Mouse (Mus musculus) small intestine, adult 10 weeks (tissue): ENCODE results near the gene Vmn1r87. TPM values are rescaled to one million over a fixed set of nuclear protein-coding genes. Genes with fewer than 3 reads are reported as not detected.

Source experiments
- polyA plus RNA-seq: library from polyadenylated mRNA; stranded (reverse); fragments of 350-450 nt; fragmentation: Illumina TruSeq; extraction: RNeasy Lipid Tissue Mini Kit (QIAGEN cat#74804); gene quantifications from one replicate; pipeline ENCODE4 v1.2.3, GENCODE M21; 2014; ENCODE audit warnings: low replicate concordance

Gene Vmn1r87
- not detected for polyA plus RNA-seq

DNA sequence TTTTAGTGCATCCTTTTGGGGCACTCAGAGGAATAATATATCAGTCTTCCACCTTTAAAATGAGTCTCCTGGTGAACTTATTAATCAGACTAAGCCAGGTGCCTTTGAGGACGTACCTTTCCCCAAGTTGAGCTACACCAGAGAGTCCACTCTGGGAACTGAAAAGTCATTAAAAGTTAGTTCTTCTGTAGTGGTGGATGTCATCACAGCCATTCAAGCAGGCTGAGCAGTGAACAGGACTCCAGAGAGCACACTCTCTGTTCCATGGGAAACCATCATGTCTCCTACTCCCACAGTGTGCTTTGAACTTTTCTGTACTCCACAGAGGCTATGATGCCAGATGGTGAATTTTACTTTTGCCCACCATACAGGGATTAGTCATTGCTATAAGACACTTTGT is at the start of gene Vmn1r87:
TSS of gene Vmn1r87 (minus strand) at position 101 of the 400 bp plus-strand sequence.

DNA sequence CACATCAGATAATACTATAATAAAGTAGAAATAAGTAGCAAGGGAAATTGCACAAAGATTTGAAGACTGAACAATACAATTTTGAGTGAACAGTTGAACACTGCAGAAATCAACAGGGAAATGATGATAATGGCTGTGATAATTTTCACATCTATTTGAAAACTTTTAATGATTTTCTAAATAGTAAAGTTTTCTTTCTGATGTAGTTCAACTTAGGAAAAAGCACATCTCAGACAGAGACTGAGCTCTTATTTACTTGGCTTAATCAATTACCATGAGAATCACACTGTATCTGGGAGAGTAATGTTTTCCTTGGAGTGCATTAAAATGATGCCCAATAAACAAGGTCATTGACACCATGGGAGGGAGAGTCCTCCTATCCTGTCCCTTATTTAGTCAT is 19.3 kb upstream of the Vmn1r87 start, which contains the start of gene Vmn1r88:
TSS of gene Vmn1r88 (plus strand) at position 301 of the 400 bp plus-strand sequence.

DNA sequence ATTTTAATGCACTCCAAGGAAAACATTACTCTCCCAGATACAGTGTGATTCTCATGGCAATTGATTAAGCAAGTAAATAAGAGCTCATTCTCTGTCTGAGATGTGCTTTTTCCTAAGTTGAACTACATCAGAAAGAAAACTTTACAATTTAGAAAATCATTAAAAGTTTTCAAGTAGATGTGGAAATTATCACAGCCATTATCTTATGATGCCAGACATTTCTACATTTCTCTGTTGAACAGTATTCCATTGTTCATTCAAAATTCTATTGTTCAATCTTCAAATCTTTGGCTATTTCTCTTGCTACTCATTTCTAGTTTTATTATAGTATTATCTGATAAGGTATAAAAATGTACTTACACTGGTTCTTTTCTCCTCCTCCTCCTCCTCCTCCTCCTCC is 20.1 kb downstream of the Vmn1r87 start, which contains the start of gene Vmn1r86:
TSS of gene Vmn1r86 (minus strand) at position 101 of the 400 bp plus-strand sequence.

DNA sequence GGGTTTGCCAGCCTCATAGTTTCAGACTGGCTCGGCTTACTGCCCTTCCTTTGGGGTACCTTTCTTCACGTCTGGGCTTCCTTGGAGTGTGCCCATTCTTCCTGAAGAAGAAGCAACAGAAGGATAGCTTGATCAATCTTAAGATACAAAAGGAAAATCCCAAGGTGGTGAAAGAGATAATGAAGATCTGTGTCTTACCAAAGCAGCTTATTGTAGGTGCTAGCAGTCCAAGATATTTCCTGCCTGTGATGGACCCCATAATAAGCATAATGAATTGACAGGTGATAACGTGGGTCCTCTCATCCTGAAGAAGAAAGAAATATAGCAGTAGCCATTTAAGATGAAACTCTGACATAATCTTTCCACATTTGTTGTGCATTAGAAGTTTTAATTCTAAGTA is 44.9 kb downstream of the Vmn1r87 start, which contains the start of gene Vmn1r85:
TSS of gene Vmn1r85 (minus strand) at position 101 of the 400 bp plus-strand sequence.

Other genes with a start within 250 kb of the Vmn1r87 start
- gene Zscan22, start 242.3 kb downstream of the Vmn1r87 start, polyA plus RNA-seq: 3.0 TPM
- 9.4 TPM for gene Rps5, start 217.9 kb downstream of the Vmn1r87 start, polyA plus RNA-seq
- gene Rnf225, start 212.7 kb downstream of the Vmn1r87 start, polyA plus RNA-seq: not detected
- 1.1 TPM for gene Zfp324, start 174.3 kb downstream of the Vmn1r87 start, polyA plus RNA-seq
- 1.6 TPM for gene Zfp446, start 162.3 kb downstream of the Vmn1r87 start, polyA plus RNA-seq
- not detected for gene Slc27a5, start 142.0 kb downstream of the Vmn1r87 start, polyA plus RNA-seq
- gene Trim28, start 141.0 kb downstream of the Vmn1r87 start, polyA plus RNA-seq: 7.0 TPM
- 0.19 TPM for gene Zbtb45, start 130.1 kb downstream of the Vmn1r87 start, polyA plus RNA-seq
- 78.8 TPM for gene Chmp2a, start 105.3 kb downstream of the Vmn1r87 start, polyA plus RNA-seq
- gene Ube2m, start 101.9 kb downstream of the Vmn1r87 start, polyA plus RNA-seq: 50.0 TPM
- gene Mzf1, start 85.4 kb downstream of the Vmn1r87 start, polyA plus RNA-seq: 0.15 TPM
- gene Vmn1r85, start 45.0 kb downstream of the Vmn1r87 start, polyA plus RNA-seq: not detected
- not detected for gene Vmn1r86, start 20.2 kb downstream of the Vmn1r87 start, polyA plus RNA-seq
- 0.04 TPM for gene Vmn1r88, start 19.4 kb upstream of the Vmn1r87 start, polyA plus RNA-seq
- not detected for gene Vmn1r89, start 72.9 kb upstream of the Vmn1r87 start, polyA plus RNA-seq
- 8.7 TPM for gene Lig1, start 137.1 kb upstream of the Vmn1r87 start, polyA plus RNA-seq
- 3.0 TPM for gene Zswim9, start 138.6 kb upstream of the Vmn1r87 start, polyA plus RNA-seq
- 3.4 TPM for gene Pla2g4c, start 184.5 kb upstream of the Vmn1r87 start, polyA plus RNA-seq